Mouse (Mus musculus): ENCODE data around the gene Mrps9.

DNA sequence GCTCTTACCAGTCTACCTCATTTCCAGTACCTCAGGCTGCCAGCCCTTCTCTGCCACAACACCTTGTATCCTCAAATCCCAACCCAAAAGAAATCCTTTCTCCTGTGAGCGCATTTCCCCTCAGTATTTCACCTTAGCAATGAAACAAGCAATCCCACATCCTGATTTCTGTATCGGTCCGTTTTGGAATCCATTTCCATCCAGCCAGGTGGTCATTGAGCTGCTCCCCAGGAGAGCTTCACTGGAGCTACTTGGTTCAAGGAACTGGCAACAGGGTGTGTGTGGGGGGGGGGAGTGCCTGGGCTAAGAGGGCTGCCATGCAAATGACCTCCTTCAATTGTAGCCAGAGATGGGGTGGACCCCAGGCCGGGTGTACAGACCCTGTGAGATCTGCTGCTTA lies 56.1 kb downstream of the Mrps9 start:
- TF ChIP-seq HCFC1 (IDR thresholded peaks at IDR 0.05; ENCODE audit: borderline replicate concordance, insufficient read depth, low read length) = no peak
- no peak for TF ChIP-seq ZC3H11A (IDR thresholded peaks at IDR 0.05; ENCODE audit: borderline replicate concordance, low read depth, low read length)
- TF ChIP-seq CHD2 (IDR thresholded peaks at IDR 0.05; ENCODE audit: low read depth, low read length) = no peak
- no peak for TF ChIP-seq ZNF384 (IDR thresholded peaks at IDR 0.05; ENCODE audit: low read depth, low read length)
- no peak for TF ChIP-seq MAFK (IDR thresholded peaks at IDR 0.05; ENCODE audit: insufficient read depth, low read depth, low read length)

Measured in ES-E14 (cell line).